Comparison of ENCODE assay signal across 9 mouse cellular contexts in the genomic region with DNA sequence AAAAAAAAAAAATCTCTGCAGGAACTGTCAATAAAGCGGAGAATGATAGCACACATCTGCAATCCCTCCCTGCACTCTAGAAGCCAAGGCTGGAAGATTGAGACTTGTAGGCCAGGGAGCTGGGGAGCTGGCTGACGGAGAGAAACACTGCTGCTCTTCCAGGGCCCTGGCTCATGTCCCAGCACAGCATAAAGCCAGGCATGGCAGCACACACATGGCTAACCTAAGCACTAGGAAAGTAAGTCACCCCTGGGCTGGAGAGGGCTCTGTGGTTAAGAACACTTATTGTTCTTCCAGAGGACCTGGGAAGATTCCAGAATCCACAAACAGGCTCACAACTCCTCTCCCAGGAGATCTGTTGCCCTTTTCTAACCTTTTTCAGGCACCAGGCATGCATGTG. TPM values are rescaled to one million over a fixed set of nuclear protein-coding genes. Genes with fewer than 3 reads are reported as not detected.
DNase-seq lines count a peak whose midpoint lies in the region; ATAC-seq and TF ChIP-seq lines count a peak whose summit lies in the region.
"Had no signal": no experiment of that assay in that cellular context is flagged by ENCODE, and none has a peak within 500 bp of the region (broad histone marks: within the 10 kb centered on the region; RNA-seq: fewer than 3 reads in every experiment).

No protein-coding gene starts in this region.

- peak; percentile 41; the same call in 1 of the 2 replicates for ATAC-seq in frontal cortex, adult (ENCODE audit: low TSS enrichment)
- ATAC-seq in forebrain, postnatal 0 days = no peak
- ATAC-seq in hindbrain, postnatal 0 days = no peak
- ATAC-seq in stomach, embryonic 14.5 days (ENCODE audit: insufficient number of reproducible peaks, insufficient read depth, low FRiP score, low read depth) = no peak

- H3K4me1 ChIP-seq in forebrain, postnatal 0 days (ENCODE audit: insufficient read depth) = no peaks in the 10 kb centered on the region
- 0 out of 2 replicates have a peak, but pooled peaks cover 3% of the 10 kb centered on the region for H3K4me1 ChIP-seq in hindbrain, postnatal 0 days (ENCODE audit: insufficient read depth, low read length)
- H3K4me1 ChIP-seq in stomach, embryonic 14.5 days (ENCODE audit: control insufficient read depth, insufficient read depth, low read length) = 0 out of 2 replicates have a peak, but pooled peaks cover 2% of the 10 kb centered on the region

- 47% methylated on average over 2 of the region's 2 CpGs for WGBS in forebrain, postnatal 0 days
- WGBS in hindbrain, postnatal 0 days = 44% methylated on average over 2 of the region's 2 CpGs
- 61% methylated on average over 2 of the region's 2 CpGs for WGBS in stomach, embryonic 14.5 days

- DNase-seq in frontal cortex, postnatal 10 days (ENCODE audit: low spot score in 2 of 2) = no peak
- DNase-seq in NIH3T3 (ENCODE audit: low read depth) = peak; percentile 88
- DNase-seq in forebrain, postnatal 0 days = peak; percentile 28
- DNase-seq in hindbrain, postnatal 0 days (ENCODE audit: low spot score) = peak; percentile 49
- DNase-seq in urinary bladder, adult 2 months (ENCODE audit: low spot score) = no peak
- no peak for DNase-seq in layer of hippocampus, postnatal 25 days (ENCODE audit: extremely low spot score in 1 of 2, low spot score in 1 of 2)

- TF ChIP-seq CTCF in forebrain, postnatal 0 days (IDR thresholded peaks at IDR 0.05; ENCODE audit: low read depth) = no peak
- no peak for TF ChIP-seq CTCF in hindbrain, postnatal 0 days (IDR thresholded peaks at IDR 0.05; ENCODE audit: low read depth)

- H3K9ac ChIP-seq in forebrain, postnatal 0 days = no peak overlapping the region
- no peak overlapping the region for H3K9ac ChIP-seq in hindbrain, postnatal 0 days (replicated peaks; ENCODE audit: low read length)
- no peak overlapping the region for H3K9ac ChIP-seq in stomach, embryonic 14.5 days (replicated peaks; ENCODE audit: low read depth, low read length)

- H3K9me3 ChIP-seq in forebrain, postnatal 0 days (ENCODE audit: low read length) = no peaks in the 10 kb centered on the region
- H3K9me3 ChIP-seq in hindbrain, postnatal 0 days (ENCODE audit: low read length) = no peaks in the 10 kb centered on the region
- no peaks in the 10 kb centered on the region for H3K9me3 ChIP-seq in stomach, embryonic 14.5 days (ENCODE audit: control insufficient read depth, low read depth, low read length)

- H3K27me3 ChIP-seq in forebrain, postnatal 0 days (ENCODE audit: insufficient read depth, low read length) = no peaks in the 10 kb centered on the region
- H3K27me3 ChIP-seq in hindbrain, postnatal 0 days (ENCODE audit: insufficient read depth, low read length) = no peaks in the 10 kb centered on the region
- no peaks in the 10 kb centered on the region for H3K27me3 ChIP-seq in stomach, embryonic 14.5 days (ENCODE audit: control insufficient read depth, insufficient read depth, low read length)

- peaks cover 10% of the 10 kb centered on the region for H3K36me3 ChIP-seq in forebrain, postnatal 0 days (ENCODE audit: insufficient read depth)
- peaks cover 4% of the 10 kb centered on the region; the same call in 1 of the 2 replicates for H3K36me3 ChIP-seq in hindbrain, postnatal 0 days (ENCODE audit: insufficient read depth, low read length)
- H3K36me3 ChIP-seq in stomach, embryonic 14.5 days (ENCODE audit: control insufficient read depth, insufficient read depth, low read length) = no peaks in the 10 kb centered on the region

- no peak overlapping the region for H3K4me2 ChIP-seq in forebrain, postnatal 0 days (ENCODE audit: low read depth)
- no peak overlapping the region for H3K4me2 ChIP-seq in hindbrain, postnatal 0 days (ENCODE audit: low read depth, low read length)
- no peak overlapping the region for H3K4me2 ChIP-seq in stomach, embryonic 14.5 days (replicated peaks; ENCODE audit: low read depth, low read length)

- H3K27ac ChIP-seq in forebrain, postnatal 0 days (ENCODE audit: low read depth, low read length) = peak overlapping the region; percentile 21; the same call in 1 of the 2 replicates
- peak overlapping the region; percentile 65 for H3K27ac ChIP-seq in hindbrain, postnatal 0 days
- H3K27ac ChIP-seq in stomach, embryonic 14.5 days (ENCODE audit: low read length) = peak overlapping the region; percentile 29; the same call in 1 of the 2 replicates
- H3K27ac ChIP-seq: kidney, postnatal 0 days had no signal

- no peak overlapping the region for H3K4me3 ChIP-seq in forebrain, postnatal 0 days (ENCODE audit: low read depth, low read length)
- no peak overlapping the region for H3K4me3 ChIP-seq in hindbrain, postnatal 0 days (ENCODE audit: low read length)
- H3K4me3 ChIP-seq in stomach, embryonic 14.5 days (ENCODE audit: low read depth, low read length) = no peak overlapping the region

RNA-seq across cellular contexts. Expression of a gene that starts 6.1 kb away (rescaled TPM):
- total RNA-seq in forebrain, postnatal 0 days (2014; rRNA removed) = 24.1 and 24.8 TPM in 2 replicates
- 79.8 and 86.0 TPM in 2 replicates for polyA plus RNA-seq in forebrain, postnatal 0 days (2015; fragmentation: Nextera tagmentation; extraction: Ambion mirVana)
- total RNA-seq in hindbrain, postnatal 0 days (2014; rRNA removed) = 24.9 and 36.3 TPM in 2 replicates
- polyA plus RNA-seq in hindbrain, postnatal 0 days (2015; fragmentation: Nextera tagmentation; extraction: Ambion mirVana) = 94.8 and 95.0 TPM in 2 replicates
- 66.8 and 69.3 TPM in 2 replicates for polyA plus RNA-seq in stomach, embryonic 14.5 days (2014; fragmentation: Nextera tagmentation; extraction: Ambion mirVana)
- polyA plus RNA-seq in urinary bladder, adult 2 months (2012; rRNA removed) = 114 and 117 TPM in 2 replicates
- total RNA-seq in layer of hippocampus, postnatal 25 days (2021) = 10 to 100 TPM; 34.7 to 37.4 TPM

RNA-seq across cellular contexts. Expression of a gene that starts 35.2 kb away (rescaled TPM):
- total RNA-seq in forebrain, postnatal 0 days (2014; rRNA removed) = 6.5 and 8.2 TPM in 2 replicates
- polyA plus RNA-seq in forebrain, postnatal 0 days (2015; fragmentation: Nextera tagmentation; extraction: Ambion mirVana) = 15.9 and 22.5 TPM in 2 replicates
- 3.5 and 6.5 TPM in 2 replicates for total RNA-seq in hindbrain, postnatal 0 days (2014; rRNA removed)
- 17.2 and 20.8 TPM in 2 replicates for polyA plus RNA-seq in hindbrain, postnatal 0 days (2015; fragmentation: Nextera tagmentation; extraction: Ambion mirVana)
- polyA plus RNA-seq in stomach, embryonic 14.5 days (2014; fragmentation: Nextera tagmentation; extraction: Ambion mirVana) = 35.1 and 35.4 TPM in 2 replicates
- polyA plus RNA-seq in urinary bladder, adult 2 months (2012; rRNA removed) = 3.8 and 5.4 TPM in 2 replicates
- total RNA-seq in layer of hippocampus, postnatal 25 days (2021) = 10 to 100 TPM; 17.0 to 20.5 TPM

RNA-seq across cellular contexts. Expression of a gene that starts 46.1 kb away (rescaled TPM):
- 4.5 and 7.5 TPM in 2 replicates for total RNA-seq in forebrain, postnatal 0 days (2014; rRNA removed)
- polyA plus RNA-seq in forebrain, postnatal 0 days (2015; fragmentation: Nextera tagmentation; extraction: Ambion mirVana) = 7.8 and 10.9 TPM in 2 replicates
- 2.7 TPM in 1 of 2 replicates, not detected in the other for total RNA-seq in hindbrain, postnatal 0 days (2014; rRNA removed)
- polyA plus RNA-seq in hindbrain, postnatal 0 days (2015; fragmentation: Nextera tagmentation; extraction: Ambion mirVana) = 0.38 and 0.93 TPM in 2 replicates
- polyA plus RNA-seq in stomach, embryonic 14.5 days (2014; fragmentation: Nextera tagmentation; extraction: Ambion mirVana) = 0.65 and 0.81 TPM in 2 replicates
- polyA plus RNA-seq in urinary bladder, adult 2 months (2012; rRNA removed) = not detected in 2 replicates
- 10 to 100 TPM in 1 of 2 experiments, 1 to 10 TPM in 1; 8.1 to 10.7 TPM for total RNA-seq in layer of hippocampus, postnatal 25 days (2021)

Comparison
In these comparisons a context has a peak if more than half of its experiments do, and no peak if none do; other contexts are left out.
1. DNase-seq: peak in NIH3T3 (single experiment), forebrain, postnatal 0 days (single experiment) and hindbrain, postnatal 0 days (single experiment); none in frontal cortex, postnatal 10 days (0 of 2), urinary bladder, adult 2 months (single experiment) and layer of hippocampus, postnatal 25 days (0 of 2).
2. Peak in every context shown above with its lines, with median percentiles within 50 percentile points of each other: H3K27ac ChIP-seq.